Mouse (Mus musculus) ES-E14 (cell line): Measurements from ENCODE around the gene Fchsd2. TPM values are rescaled to one million over a fixed set of nuclear protein-coding genes. Genes with fewer than 3 reads are reported as not detected.

Source experiments
- DNase-seq: peaks from one replicate; pipeline ENCODE4 v3.0.0-alpha.2; 2013; ENCODE audit warnings: low read depth, low spot score
- H3K27ac ChIP-seq: 2 replicates; pipeline ENCODE4 v1.5.1; 2012; ENCODE audit warnings: low read depth, mild to moderate bottlenecking, low read length, moderate library complexity, mixed read lengths; ENCODE audit not compliant: poor library complexity, insufficient read depth, severe bottlenecking
- H3K36me3 ChIP-seq: 2 replicates; pipeline ENCODE4 v1.6.1; 2012; ENCODE audit warnings: mild to moderate bottlenecking, low read length, moderate library complexity, mixed read lengths; ENCODE audit not compliant: control insufficient read depth, poor library complexity, insufficient read depth, severe bottlenecking
- H3K4me1 ChIP-seq, 2 experiments: fragments of 150-350 bp in 1 of 2; sonication (generic) in 1 of 2; 2 replicates each; pipeline ENCODE4 v1.6.1; 2012; ENCODE audit warnings: low read length in 2 of 2, mild to moderate bottlenecking in 1 of 2, mixed read lengths in 1 of 2; ENCODE audit not compliant: control insufficient read depth in 2 of 2, insufficient read depth in 2 of 2, poor library complexity in 1 of 2
- H3K4me3 ChIP-seq, 2 experiments: fragments of 150-350 bp in 1 of 2; sonication (generic) in 1 of 2; 2 replicates each; pipeline ENCODE4 v1.5.1; 2012; ENCODE audit warnings: low read length in 2 of 2, low read depth in 1 of 2, mild to moderate bottlenecking in 1 of 2, mixed read lengths in 1 of 2; ENCODE audit not compliant: insufficient read depth in 1 of 2, poor library complexity in 1 of 2, severe bottlenecking in 1 of 2
- H3K9ac ChIP-seq: 2 replicates; pipeline ENCODE4 v1.6.1; 2012; ENCODE audit warnings: low read depth, mild to moderate bottlenecking, low read length, mixed read lengths; ENCODE audit not compliant: poor library complexity, insufficient read depth, severe bottlenecking
- H3K9me3 ChIP-seq: fragments of 150-350 bp; sonication (generic); 2 replicates; pipeline ENCODE4 v1.6.1; 2012; ENCODE audit warnings: low read depth, mild to moderate bottlenecking, low read length; ENCODE audit not compliant: control insufficient read depth, insufficient read depth
- CHD2 ChIP-seq: IDR thresholded peaks from 2 replicates; pipeline ENCODE4 v1.6.1; 2014; ENCODE audit warnings: mild to moderate bottlenecking, low read depth, low read length, inconsistent platforms
- HCFC1 ChIP-seq: IDR thresholded peaks from 2 replicates; pipeline ENCODE4 v1.6.1; 2012; ENCODE audit warnings: low read length, inconsistent platforms, borderline replicate concordance; ENCODE audit not compliant: insufficient read depth
- MAFK ChIP-seq: IDR thresholded peaks from 2 replicates; pipeline ENCODE4 v1.6.1; 2014; ENCODE audit warnings: mild to moderate bottlenecking, low read depth, low read length, inconsistent platforms; ENCODE audit not compliant: insufficient read depth
- ZC3H11A ChIP-seq: IDR thresholded peaks from 2 replicates; pipeline ENCODE4 v1.6.1; 2012; ENCODE audit warnings: low read depth, mild to moderate bottlenecking, inconsistent platforms, low read length, borderline replicate concordance
- ZNF384 ChIP-seq: IDR thresholded peaks from 2 replicates; pipeline ENCODE4 v1.6.1; 2012; ENCODE audit warnings: low read depth, low read length, inconsistent platforms
- in situ Hi-C, 2 experiments: fragments of 600-800 bp; cut with MboI; formaldehyde crosslinking; loops; one replicate each; pipeline ENCODE4 v1.15.1; 2025; ENCODE audit warnings: low sequenced_read_pairs in 2 of 2, inconsistent platforms in 1 of 2; ENCODE audit not compliant: unreplicated experiment in 2 of 2
- total RNA-seq: library from RNA; depleted of rRNA; stranded (reverse); fragments of 300-350 nt; gene quantifications from 2 replicates; pipeline ENCODE4 v1.2.3, GENCODE M21; 2012

The Fchsd2 gene
- total RNA-seq, 1 experiment, result 11.1 TPM

DNA sequence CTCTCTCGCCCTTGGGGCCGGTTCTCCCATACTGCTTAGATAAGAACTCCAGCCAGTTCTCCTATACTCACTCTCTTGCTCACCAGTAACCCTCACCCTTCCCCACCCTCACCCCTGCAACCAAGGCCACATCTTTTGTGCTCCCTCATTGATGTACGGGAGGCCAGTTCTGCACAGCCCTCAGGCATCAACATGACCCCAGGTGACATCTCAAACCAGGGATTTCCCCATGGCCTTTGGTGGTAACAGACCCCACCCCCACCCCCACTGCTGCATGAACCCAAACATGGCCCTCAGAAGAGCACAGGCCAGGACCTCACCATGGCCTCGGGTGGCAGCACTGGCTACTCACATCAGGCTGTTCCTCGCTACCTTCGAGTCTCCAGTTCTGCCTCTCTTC is 23.4 kb upstream of the Fchsd2 start:
- TF ChIP-seq HCFC1, result no peak
- TF ChIP-seq CHD2, result no peak
- no peak for TF ChIP-seq ZC3H11A
- no peak for TF ChIP-seq ZNF384
- no peak for TF ChIP-seq MAFK
- DNase-seq, result no peak
- Histone ChIP-seq H3K36me3 (no peaks in the 10 kb centered on the region), H3K9me3 (no peaks in the 10 kb centered on the region), H3K4me3 (no peak overlapping the region), H3K9ac (no peak overlapping the region), H3K27ac (no peak overlapping the region), H3K4me1 (peaks cover 0 to 2% of the 10 kb centered on the region in 2 experiments; a peak in 1 of 4 replicates)
- in situ Hi-C loops, result loop anchor here (10.0 to 25.0 kb wide), 2 partner anchors 216 to 218 kb away; no protein-coding TSS in a partner anchor

DNA sequence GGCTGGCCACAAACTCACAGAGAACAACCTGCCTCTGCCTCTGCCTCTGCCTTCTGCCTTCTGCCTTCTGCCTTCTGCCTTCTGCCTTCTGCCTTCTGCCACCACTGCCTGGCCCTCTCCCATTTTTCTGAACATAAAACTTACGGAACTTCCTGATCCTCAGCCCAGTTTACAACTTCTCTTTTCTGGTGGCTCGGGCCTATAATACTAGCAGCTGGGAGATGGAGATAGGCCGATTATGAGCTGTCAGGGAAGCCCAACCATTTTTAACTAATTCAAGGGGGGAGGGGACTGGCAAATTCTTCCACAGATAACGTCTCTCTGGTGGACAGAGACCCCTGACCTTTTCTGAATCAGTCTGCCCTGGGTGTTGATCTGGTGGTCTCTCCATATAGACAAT is 22.3 kb upstream of the Fchsd2 start:
- H3K4me1 ChIP-seq, result peaks cover 0 to 4% of the 10 kb centered on the region in 2 experiments; a peak in 1 of 4 replicates
- no peaks in the 10 kb centered on the region for H3K36me3 ChIP-seq
- no peak overlapping the region for H3K9ac ChIP-seq
- no peaks in the 10 kb centered on the region for H3K9me3 ChIP-seq
- no peak overlapping the region for H3K27ac ChIP-seq
- TF ChIP-seq CHD2, result no peak
- no peak for TF ChIP-seq HCFC1
- TF ChIP-seq ZNF384, result no peak
- TF ChIP-seq MAFK, result no peak
- no peak for TF ChIP-seq ZC3H11A
- DNase-seq, result no peak
- in situ Hi-C loops, result loop anchor here in 1 of 2 experiments (25.0 kb wide), 1 partner anchor 217 kb away; no protein-coding TSS in a partner anchor
- H3K4me3 ChIP-seq, result no peak overlapping the region

DNA sequence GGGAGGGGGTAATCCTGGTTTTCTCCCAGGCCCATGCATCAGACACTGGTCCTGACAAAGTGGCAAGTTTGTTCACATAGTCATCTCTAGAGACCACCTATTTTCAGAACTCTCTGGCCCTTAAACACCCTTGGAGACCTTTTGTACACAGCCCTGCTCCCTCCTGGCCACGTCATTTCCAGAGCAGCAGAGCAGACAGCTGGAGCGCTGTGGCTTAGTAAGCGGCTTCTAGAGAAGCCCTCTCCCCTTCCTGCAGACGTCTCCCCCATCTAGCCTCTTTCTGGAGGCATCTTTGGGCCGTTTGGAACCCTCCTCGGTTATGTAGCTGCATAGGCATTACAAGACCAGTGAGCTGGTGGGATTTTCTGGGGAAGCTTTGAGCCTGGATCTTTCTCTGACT is 21.6 kb upstream of the Fchsd2 start:
- Histone ChIP-seq H3K36me3 (no peaks in the 10 kb centered on the region), H3K27ac (no peak overlapping the region), H3K4me1 (peaks cover 0 to 4% of the 10 kb centered on the region in 2 experiments; a peak in 1 of 4 replicates), H3K4me3 (no peak overlapping the region), H3K9me3 (no peaks in the 10 kb centered on the region), H3K9ac (no peak overlapping the region)
- no peak for TF ChIP-seq ZC3H11A
- no peak for TF ChIP-seq ZNF384
- TF ChIP-seq CHD2, result no peak
- TF ChIP-seq MAFK, result no peak
- TF ChIP-seq HCFC1, result no peak
- in situ Hi-C loops, result loop anchor here in 1 of 2 experiments (25.0 kb wide), 1 partner anchor 216 kb away; no protein-coding TSS in a partner anchor
- no peak for DNase-seq

DNA sequence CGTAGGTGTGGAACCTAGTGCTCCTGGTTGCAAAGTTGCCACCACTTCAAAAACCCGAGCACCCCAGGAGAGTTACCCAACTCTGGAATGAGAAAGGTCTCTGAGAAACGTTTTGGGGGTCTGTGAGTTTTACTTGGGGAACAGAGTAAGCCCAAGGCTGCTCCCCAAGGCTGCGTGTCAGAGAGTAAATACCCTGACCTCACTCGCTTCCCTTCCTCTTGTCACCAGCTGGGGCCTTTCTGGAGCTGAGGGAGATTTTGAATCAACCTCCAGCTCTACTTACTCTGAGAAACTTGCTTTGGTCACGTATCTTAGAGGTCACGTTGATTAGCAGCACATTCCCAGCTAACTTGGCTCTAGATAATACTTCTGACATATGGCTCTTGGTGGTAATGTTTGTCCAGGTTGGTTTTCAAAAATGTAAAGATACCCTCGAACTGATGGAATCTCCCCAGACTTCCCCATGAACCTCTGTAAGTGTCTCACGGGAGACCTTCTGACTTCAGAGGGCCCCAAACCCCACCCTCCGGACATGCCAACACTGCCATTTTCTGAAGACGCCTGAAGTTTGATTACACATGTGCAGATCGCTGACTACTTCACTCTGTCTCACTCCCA is 20.4 kb upstream of the Fchsd2 start:
- TF ChIP-seq MAFK (no peak), CHD2 (no peak), ZC3H11A (no peak), HCFC1 (no peak), ZNF384 (no peak)
- peaks cover 0 to 4% of the 10 kb centered on the region in 2 experiments; a peak in 1 of 4 replicates for H3K4me1 ChIP-seq
- H3K4me3 ChIP-seq, result no peak overlapping the region
- no peak overlapping the region for H3K9ac ChIP-seq
- H3K9me3 ChIP-seq, result no peaks in the 10 kb centered on the region
- DNase-seq, result no peak
- no peak overlapping the region for H3K27ac ChIP-seq
- no peaks in the 10 kb centered on the region for H3K36me3 ChIP-seq
- in situ Hi-C loops, result loop anchor here in 1 of 2 experiments (25.0 kb wide), 1 partner anchor 215 kb away; no protein-coding TSS in a partner anchor
